Mouse (Mus musculus): ENCODE measurements around the gene Vps37b. TPM values are rescaled to one million over a fixed set of nuclear protein-coding genes. Genes with fewer than 3 reads are reported as not detected.

The Vps37b gene
- 1 to 10 TPM; 4.1 to 6.2 TPM for total RNA-seq (2021)
- long read RNA-seq, experiment 1, transcript Vps37b-201 (4 exons, 2,522 nt): major isoform, 28 of 35 reads
- long read RNA-seq, experiment 1, partial matches to known transcripts: 0 of 35 reads
- long read RNA-seq, experiment 1, other reads (novel, unspliced or antisense): 7 of 35 reads
- long read RNA-seq, experiment 2, transcript Vps37b-201 (4 exons, 2,522 nt): major isoform, 20 of 29 reads
- long read RNA-seq, experiment 2, partial matches to known transcripts: 9 of 29 reads
- long read RNA-seq, experiment 2, other reads (novel, unspliced or antisense): 0 of 29 reads

DNA sequence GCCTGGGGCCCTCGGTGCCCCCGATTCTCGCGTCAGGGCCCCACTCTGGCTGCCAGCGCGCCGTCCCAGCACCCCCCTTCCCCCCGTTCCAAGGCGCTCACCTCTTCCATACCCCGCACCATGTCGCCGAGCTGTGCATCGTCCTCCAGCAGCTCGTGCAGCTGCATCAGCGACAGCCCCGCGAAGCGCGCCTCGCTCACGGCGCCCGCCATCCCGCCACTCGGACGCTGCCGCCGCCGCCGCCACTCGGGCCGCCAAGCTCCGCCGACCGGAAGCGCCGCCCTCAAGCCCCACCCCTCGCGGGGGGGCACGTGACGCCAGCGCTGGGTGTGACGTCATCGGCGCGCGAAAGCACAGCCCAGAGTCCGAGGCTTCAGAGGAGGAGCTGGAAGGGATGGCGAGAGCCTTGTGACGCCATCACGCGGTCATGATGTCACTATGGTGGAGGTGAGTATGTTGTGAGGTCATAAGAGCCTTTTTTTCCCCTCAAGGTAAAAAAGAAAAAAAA, at the start of gene Vps37b:
Gene Vps37b, minus strand, starts transcription at position 270 of the 508 bp plus-strand sequence.
- peak within 1 kb of the TSS; percentile 88 for H3K4me3 ChIP-seq
- no peak for TF ChIP-seq CTCF (IDR thresholded peaks at IDR 0.05)
- peak; percentile 91 for DNase-seq
- peak within 1 kb of the TSS; percentile 92 for H3K27ac ChIP-seq
- intact Hi-C loops (cut with DNase I): no loop called here

GRCm38 (mm10) chr5:124079880-124080279, 47.8 kb upstream of the Vps37b start:
- TF ChIP-seq CTCF (IDR thresholded peaks at IDR 0.05): no peak
- Histone ChIP-seq H3K4me3 (no peak overlapping the region), H3K27ac (no peak overlapping the region)
- intact Hi-C loops (cut with DNase I): no loop called here
- no peak for DNase-seq

- intact Hi-C loops (cut with DNase I): no loop called here
- H3K4me3 ChIP-seq: no peak overlapping the region
- TF ChIP-seq CTCF (IDR thresholded peaks at IDR 0.05): no peak
- DNase-seq: no peak
- H3K27ac ChIP-seq: 0 out of 2 replicates have a peak overlapping the region, but pooled peaks have one; percentile 8
These were observed 46.8 kb upstream of the Vps37b start for GRCm38 (mm10) chr5:124078794-124079416.

- no peak for DNase-seq
- intact Hi-C loops (cut with DNase I): no loop called here
- no peak overlapping the region for H3K27ac ChIP-seq
- no peak for TF ChIP-seq CTCF (IDR thresholded peaks at IDR 0.05)
- H3K4me3 ChIP-seq: no peak overlapping the region
These were observed 45.9 kb upstream of the Vps37b start for GRCm38 (mm10) chr5:124077856-124078460.

- intact Hi-C loops (cut with DNase I): no loop called here
- no peak for DNase-seq
These were observed 45.2 kb upstream of the Vps37b start for GRCm38 (mm10) chr5:124077241-124077640.

GRCm38 (mm10) chr5:124076559-124076958, 44.5 kb upstream of the Vps37b start:
- intact Hi-C loops (cut with DNase I): no loop called here

More at GRCm38 (mm10) chr5:124077241-124077640, 45.2 kb upstream of the Vps37b start:
- H3K27ac ChIP-seq: no peak overlapping the region
- TF ChIP-seq CTCF (IDR thresholded peaks at IDR 0.05): no peak
- H3K4me3 ChIP-seq: no peak overlapping the region

DNA sequence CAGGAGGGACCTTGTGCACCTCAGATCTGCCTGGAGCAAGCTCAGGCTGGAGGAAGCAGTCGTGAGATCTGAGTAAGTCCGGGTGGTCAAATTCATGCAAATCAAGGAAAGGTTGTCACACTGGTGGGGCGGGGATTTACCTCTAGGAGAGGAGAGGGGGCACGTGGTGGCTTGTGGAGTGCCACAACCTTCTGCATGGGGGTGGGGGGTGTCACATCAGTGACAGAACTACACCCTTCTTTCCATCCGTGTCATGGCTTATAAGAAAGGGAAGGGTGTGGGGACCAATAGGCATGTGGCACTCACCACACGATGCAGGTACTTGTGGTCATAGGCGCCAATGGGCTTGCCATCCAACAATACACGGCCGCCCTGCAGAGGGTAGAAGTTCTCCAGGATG, 43.6 kb upstream of the Vps37b start:
- no peak overlapping the region for H3K27ac ChIP-seq
- no peak overlapping the region for H3K4me3 ChIP-seq
- intact Hi-C loops (cut with DNase I): no loop called here
- no peak for TF ChIP-seq CTCF (IDR thresholded peaks at IDR 0.05)
- DNase-seq: no peak

More at GRCm38 (mm10) chr5:124076559-124076958, 44.5 kb upstream of the Vps37b start:
- DNase-seq: no peak
- no peak for TF ChIP-seq CTCF (IDR thresholded peaks at IDR 0.05)
- Histone ChIP-seq H3K4me3 (no peak overlapping the region), H3K27ac (no peak overlapping the region)

DNA sequence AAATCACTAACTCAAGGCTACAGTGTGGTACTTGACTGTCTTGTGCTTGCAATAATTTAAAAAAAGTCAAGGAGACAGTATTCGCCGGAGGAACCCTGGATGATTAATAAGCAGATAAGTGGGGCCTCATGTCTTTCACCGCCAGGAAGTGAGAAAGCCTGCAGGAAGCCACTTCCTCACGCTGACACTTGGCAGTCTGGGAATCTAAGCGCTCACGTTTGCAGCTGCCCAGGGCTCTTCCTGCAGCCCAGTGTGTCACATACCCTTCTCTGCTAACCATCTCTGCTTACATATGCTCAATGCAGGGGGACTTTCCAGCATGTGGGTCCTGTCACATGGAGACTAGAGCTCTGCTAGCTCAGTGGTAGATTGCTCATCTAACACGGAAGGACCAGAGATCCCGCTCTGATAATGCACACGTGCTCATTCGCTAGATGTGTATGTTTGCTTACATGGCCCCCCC, 42.8 kb upstream of the Vps37b start:
- no peak for TF ChIP-seq CTCF (IDR thresholded peaks at IDR 0.05)
- intact Hi-C loops (cut with DNase I): no loop called here
- Histone ChIP-seq H3K4me3 (no peak overlapping the region), H3K27ac (no peak overlapping the region)
- no peak for DNase-seq

- TF ChIP-seq CTCF (IDR thresholded peaks at IDR 0.05): no peak
- Histone ChIP-seq H3K27ac (peak overlapping the region; percentile 75), H3K4me3 (no peak overlapping the region)
- peak; percentile 81 for DNase-seq
- intact Hi-C loops (cut with DNase I): no loop called here
These were observed 41.6 kb upstream of the Vps37b start for GRCm38 (mm10) chr5:124073682-124074081.

- Histone ChIP-seq H3K27ac (no peak overlapping the region), H3K4me3 (no peak overlapping the region)
- intact Hi-C loops (cut with DNase I): no loop called here
- no peak for TF ChIP-seq CTCF (IDR thresholded peaks at IDR 0.05)
- no peak for DNase-seq
These were observed 37.6 kb upstream of the Vps37b start for GRCm38 (mm10) chr5:124069657-124070056.

DNA sequence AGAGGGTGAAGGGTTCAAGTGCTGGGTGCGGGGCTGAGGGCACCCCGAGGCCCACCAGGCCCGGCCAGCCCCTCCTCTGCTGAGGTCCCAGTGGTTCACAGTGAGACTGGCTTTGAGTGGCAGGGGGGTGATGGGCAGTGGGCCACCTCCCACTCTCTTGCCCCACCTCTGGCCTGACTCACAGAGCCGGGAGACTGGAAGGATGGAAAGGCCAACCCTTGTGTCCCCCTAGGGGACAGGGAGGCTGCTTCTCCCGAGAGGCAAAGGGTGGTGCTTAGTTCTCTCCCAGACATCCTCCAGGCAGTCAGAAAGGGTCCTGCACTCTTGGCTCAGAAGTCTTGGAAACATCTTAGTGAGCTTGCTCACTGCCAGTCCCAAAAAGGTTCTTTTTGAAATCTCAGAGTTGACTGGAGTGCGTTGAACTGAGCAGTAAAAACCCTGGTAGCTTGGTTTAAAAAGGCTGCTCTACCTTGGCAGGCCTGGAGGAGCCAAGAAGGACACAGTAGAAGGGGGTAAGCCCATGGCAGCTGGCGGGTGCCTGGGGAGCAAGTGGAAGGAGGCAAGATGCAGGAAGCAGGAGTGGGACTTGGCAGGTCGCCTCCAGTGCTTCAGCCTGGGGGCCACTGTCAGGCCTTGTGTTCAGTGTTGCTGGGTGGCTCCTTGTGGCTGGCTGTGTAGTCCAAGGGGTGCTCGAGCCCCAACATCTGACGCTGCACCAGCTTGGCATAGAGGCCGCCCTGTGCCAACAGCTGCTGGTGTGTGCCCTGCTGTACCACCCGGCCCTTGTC, 30.2 kb upstream of the Vps37b start:
- H3K27ac ChIP-seq: peak overlapping the region; percentile 31
- H3K4me3 ChIP-seq: no peak overlapping the region
- DNase-seq: no peak
- TF ChIP-seq CTCF (IDR thresholded peaks at IDR 0.05): no peak
- intact Hi-C loops (cut with DNase I): no loop called here

GRCm38 (mm10) chr5:124059677-124060076, 27.6 kb upstream of the Vps37b start:
- Histone ChIP-seq H3K27ac (peak overlapping the region; percentile 67), H3K4me3 (peak overlapping the region; percentile 30)
- intact Hi-C loops (cut with DNase I): no loop called here
- DNase-seq: no peak
- TF ChIP-seq CTCF (IDR thresholded peaks at IDR 0.05): no peak

Measured in gastrocnemius, adult 2 months (tissue).